Mouse (Mus musculus) heart, adult 10 weeks (tissue): ENCODE measurements around the gene Gyg. TPM values are rescaled to one million over a fixed set of nuclear protein-coding genes. Genes with fewer than 3 reads are reported as not detected.

Experiments
- polyA plus RNA-seq: library from polyadenylated mRNA; stranded (reverse); fragments of 350-450 nt; fragmentation: Illumina TruSeq; extraction: RNeasy Lipid Tissue Mini Kit (QIAGEN cat#74804); gene quantifications from one replicate; pipeline ENCODE4 v1.2.3, GENCODE M21; 2014; ENCODE audit warnings: low read depth, low replicate concordance

The Gyg gene
- polyA plus RNA-seq: 224 TPM

GRCm38 (mm10) chr3:20154531-20155367 is at the start of gene Gyg:
Gene Gyg, minus strand, starts transcription at chr3:20155317.

Other genes starting within 250 kb of the Gyg start
- 86.7 TPM for gene Cp, start 198.3 kb downstream of the Gyg start, polyA plus RNA-seq
- gene Hps3, start 120.0 kb downstream of the Gyg start, polyA plus RNA-seq: 10.9 TPM
- 15.1 TPM for gene Hltf, start 97.5 kb downstream of the Gyg start, polyA plus RNA-seq
- gene Cpa3, start 86.9 kb upstream of the Gyg start, polyA plus RNA-seq: 2.5 TPM
- gene Cpb1, start 120.4 kb upstream of the Gyg start, polyA plus RNA-seq: not detected
- gene Agtr1b, start 211.9 kb upstream of the Gyg start, polyA plus RNA-seq: not detected